Mouse (Mus musculus) gastrocnemius, adult 2 months (tissue): Measurements from ENCODE around the gene March8. TPM values are rescaled to one million over a fixed set of nuclear protein-coding genes. Genes with fewer than 3 reads are reported as not detected.
A peak's percentile ranks its signal among the peaks of the same experiment; 100 is the strongest.

Source experiments
- DNase-seq: peaks from one replicate; pipeline ENCODE4 v3.0.0; 2022
- H3K27ac ChIP-seq: fragments of 200-600 bp; 2 replicates; pipeline ENCODE4 v1.8.1; 2022; ENCODE audit warnings: mild to moderate bottlenecking
- H3K4me3 ChIP-seq: fragments of 200-600 bp; 2 replicates; pipeline ENCODE4 v1.8.1; 2022; ENCODE audit warnings: mild to moderate bottlenecking, moderate library complexity
- CTCF ChIP-seq: fragments of 200-600 bp; IDR thresholded peaks from 2 replicates; pipeline ENCODE4 v1.8.1; 2022; ENCODE audit warnings: antibody characterized with exemption, mild to moderate bottlenecking, moderate library complexity
- intact Hi-C: fragments of 180-260 bp; cut with DNase I; formaldehyde crosslinking; loops from one replicate; pipeline ENCODE4 v1.15.1; 2025
- total RNA-seq, 2 experiments: library from RNA; stranded (reverse); gene quantifications; 2 replicates each; pipeline ENCODE4 v1.2.3; 2021

March8 gene
- total RNA-seq, 2 experiments from 2014 or later = 26.8 to 31.1 TPM

DNA sequence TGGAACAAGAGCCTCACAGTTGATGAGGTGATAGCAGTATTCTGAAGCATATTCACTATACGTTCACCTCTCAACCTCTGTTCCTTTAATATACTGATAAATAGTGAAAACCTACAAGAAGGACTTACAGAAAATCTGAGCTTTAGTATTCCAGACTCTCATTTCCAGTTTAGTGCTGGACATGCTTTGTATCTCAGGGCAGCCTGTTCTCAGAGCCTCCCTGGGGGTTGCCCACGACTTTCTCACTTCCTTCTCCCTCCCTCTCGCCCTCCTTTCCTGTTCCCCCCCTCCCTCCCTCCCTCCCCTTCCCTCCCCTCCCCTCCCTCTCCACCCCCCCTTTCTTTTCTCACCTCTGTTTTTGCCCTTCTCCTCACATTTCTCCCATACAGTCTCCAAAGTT, 42.3 kb downstream of the March8 start:
- no peak overlapping the region for H3K27ac ChIP-seq
- H3K4me3 ChIP-seq = no peak overlapping the region
- DNase-seq = no peak
- no peak for TF ChIP-seq CTCF
- intact Hi-C loops = no loop called here

DNA sequence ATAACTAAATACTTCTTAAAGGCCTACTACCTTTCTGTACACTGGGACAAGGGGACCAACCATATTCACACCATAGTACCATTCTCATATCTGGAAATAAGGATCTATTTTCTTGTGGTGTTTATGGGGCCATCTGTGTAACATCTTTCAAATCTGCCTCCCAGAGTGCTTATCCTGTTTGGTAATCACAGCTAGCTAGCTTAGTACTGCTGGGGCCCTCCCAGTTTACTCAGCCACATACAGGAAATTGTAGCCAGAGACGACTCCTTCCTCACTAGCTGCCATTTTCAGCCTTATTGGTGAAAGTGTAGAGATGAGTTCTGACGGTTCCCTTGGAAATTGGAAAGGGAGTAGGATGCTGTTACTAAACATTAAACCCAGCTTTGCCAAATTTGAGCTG, 43.8 kb downstream of the March8 start:
- H3K27ac ChIP-seq = no peak overlapping the region
- DNase-seq = no peak
- TF ChIP-seq CTCF = no peak
- intact Hi-C loops = no loop called here
- H3K4me3 ChIP-seq = no peak overlapping the region

DNA sequence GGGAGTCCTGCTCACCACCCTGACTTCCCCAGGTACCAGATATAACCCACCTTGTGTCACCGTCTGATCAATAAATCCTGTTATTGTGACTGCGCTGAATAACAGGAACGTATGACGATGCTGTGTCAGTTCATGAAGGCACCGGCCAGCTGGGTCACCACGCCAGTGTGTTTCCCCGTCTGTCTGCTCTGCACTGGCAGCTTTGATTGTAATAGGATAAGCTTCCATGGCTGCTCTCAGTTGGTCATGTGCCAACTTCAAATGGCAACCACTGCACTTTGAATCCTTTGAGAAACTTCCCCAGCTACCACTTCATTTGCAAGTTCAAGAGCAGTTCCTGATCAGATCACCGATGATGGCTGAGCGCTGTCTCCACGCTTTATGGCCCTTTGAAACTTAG, 45.8 kb downstream of the March8 start:
- peak overlapping the region; percentile 20; the same call in 1 of the 2 replicates for H3K27ac ChIP-seq
- no peak for TF ChIP-seq CTCF
- peak overlapping the region; percentile 49 for H3K4me3 ChIP-seq
- peak; percentile 38 for DNase-seq
- intact Hi-C loops = no loop called here

DNA sequence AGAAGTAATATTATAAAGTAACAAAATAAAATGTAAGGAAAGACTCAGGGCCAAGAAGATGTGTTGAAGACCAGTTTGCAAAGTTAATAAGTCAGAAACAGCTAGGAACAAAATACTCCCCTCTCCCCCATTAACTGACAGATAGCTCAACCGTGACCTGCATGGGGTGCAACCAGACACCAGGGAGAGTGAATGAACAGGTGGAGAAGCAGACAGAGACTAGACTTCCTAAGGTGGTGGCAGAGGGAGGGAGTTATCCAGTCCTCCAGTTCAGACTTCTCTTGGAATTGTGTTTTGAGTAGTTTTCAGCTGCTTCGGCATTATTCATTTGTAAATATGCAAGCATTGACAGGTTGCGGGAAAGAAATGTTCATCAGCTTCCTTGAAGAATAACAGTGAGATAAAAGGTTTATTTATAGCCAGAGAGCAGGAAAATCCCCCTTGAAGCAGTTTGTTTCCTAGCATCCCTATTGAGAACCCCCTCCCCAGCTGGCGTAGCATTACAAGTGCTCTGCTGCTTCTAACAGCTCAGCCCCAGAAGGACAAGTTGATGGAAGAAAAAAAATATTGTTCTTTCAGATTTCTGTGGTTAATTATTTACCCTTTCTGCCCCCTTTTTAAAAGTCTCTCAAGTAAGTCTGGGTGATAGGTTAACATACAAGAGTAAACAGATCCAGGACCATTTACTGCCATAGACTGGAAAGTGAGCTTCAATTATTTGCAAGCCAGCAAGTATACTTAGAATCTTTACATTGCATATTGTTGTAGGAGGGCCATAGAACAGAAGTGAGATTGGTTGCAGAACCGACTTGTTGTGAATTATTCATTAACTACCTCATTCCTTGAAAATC, 47.6 kb downstream of the March8 start:
- no peak overlapping the region for H3K27ac ChIP-seq
- intact Hi-C loops = no loop called here
- TF ChIP-seq CTCF = no peak
- H3K4me3 ChIP-seq = no peak overlapping the region
- no peak for DNase-seq

DNA sequence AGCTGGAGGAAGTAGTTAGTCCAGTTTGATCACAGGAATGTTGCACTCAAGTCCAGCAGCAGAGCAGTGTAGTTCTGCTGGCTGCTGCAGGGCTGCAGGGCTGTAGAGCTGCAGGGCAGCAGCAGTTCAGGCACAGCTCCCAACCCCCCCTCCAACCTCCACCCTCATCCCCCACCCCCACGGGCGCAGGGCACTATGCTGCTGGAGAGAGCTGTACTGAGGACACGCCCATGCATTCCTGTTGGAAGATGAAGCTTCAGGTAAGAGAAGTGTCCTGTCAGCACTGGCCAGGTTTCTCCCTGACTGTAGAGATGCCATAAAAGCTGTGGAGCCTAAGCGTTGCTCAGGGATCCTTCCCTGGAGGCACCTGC, 48.2 kb downstream of the March8 start:
- no peak for TF ChIP-seq CTCF
- H3K27ac ChIP-seq = no peak overlapping the region
- intact Hi-C loops = no loop called here
- no peak overlapping the region for H3K4me3 ChIP-seq
- DNase-seq = no peak

DNA sequence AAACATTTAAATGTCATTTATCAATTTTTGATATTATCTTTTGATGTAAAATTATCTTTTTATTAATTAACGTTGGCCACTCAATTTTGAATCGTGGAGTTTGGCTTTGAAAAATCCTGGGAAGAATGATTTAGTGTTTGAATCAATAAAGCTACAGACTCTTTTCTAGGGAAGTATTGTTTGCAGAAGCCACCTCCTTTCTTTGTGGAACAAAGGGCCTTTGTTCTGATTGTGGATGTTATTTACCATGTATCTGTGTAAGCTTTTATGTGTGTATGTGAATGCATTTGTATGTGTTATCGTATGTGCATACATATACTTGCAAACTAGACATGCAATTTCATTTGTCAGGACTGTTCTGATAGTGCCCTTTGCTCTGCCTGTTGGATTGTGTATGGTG, 48.7 kb downstream of the March8 start:
- no peak overlapping the region for H3K27ac ChIP-seq
- intact Hi-C loops = no loop called here
- no peak for TF ChIP-seq CTCF
- DNase-seq = no peak
- H3K4me3 ChIP-seq = no peak overlapping the region

DNA sequence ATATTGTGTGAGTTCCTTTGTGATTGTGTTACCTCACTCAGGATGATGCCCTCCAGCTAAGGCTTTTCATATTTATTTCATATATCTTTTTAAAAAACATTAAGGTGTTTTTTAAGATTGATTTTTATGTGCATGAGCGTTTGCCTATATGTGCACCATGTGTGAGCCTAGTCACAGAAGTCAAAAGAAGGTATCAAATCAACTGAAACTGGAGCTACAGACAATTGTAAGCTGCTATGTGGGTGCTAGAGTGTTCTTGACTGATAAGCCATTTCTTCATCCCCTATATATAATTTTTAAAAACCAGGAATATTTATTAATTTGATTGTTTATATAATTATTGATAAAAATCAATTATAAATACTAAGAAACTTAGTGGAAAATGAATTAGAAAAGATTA, 50.2 kb downstream of the March8 start:
- Histone ChIP-seq H3K27ac (no peak overlapping the region), H3K4me3 (no peak overlapping the region)
- DNase-seq = no peak
- intact Hi-C loops = no loop called here
- TF ChIP-seq CTCF = no peak

DNA sequence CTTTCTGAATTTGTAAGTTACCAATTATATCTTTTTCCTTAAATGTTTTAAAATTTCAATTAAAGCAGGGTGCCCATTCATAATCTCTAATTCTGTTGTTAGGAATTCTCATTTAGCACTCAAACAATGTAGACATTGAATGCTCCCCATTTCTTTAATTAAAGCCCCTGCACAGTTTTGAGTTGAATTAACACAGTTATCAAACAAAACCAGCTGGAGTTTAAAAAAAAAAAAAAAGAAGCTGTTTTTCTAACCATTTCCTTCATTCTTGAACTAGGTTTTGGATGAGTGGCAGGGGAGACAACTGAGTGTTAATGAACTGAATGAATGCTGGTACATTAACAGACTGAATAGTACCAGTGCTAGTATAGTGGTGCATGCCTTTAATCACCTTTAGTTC, 51.7 kb downstream of the March8 start:
- DNase-seq = no peak
- intact Hi-C loops = no loop called here
- TF ChIP-seq CTCF = no peak
- H3K4me3 ChIP-seq = no peak overlapping the region
- H3K27ac ChIP-seq = no peak overlapping the region

DNA sequence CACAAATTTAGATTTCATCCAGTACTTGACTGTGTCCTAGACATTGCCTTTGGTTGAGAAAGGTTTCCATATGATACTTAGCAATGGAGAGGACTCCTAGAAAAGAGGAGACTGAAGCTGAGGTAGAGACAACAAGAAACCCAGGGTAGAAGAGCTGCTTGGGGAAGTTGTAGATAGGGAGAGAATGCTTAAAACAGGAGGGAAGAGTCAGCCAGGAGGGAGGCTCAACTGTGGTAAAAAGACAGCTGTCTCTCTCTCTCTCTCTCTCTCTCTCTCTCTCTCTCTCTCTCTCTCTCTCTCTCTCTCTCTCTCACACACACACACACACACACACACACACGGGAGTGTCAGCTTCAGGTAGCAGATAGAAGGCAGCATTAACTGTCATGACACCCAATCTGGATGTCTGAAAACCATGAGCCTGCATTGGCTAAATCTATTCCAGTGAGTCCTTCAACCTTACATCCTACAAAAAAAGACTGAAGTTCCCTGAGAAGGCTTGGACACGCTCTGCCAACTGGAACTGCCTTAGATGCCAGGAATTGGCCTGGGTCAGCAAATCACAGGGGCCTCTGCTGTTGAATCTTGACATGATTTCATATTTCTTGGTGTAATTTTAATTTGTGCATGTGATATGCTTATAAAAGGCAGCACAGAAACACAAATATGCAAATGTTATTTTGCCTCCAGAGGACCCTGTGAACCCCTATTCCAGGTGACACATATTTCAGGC, 57.3 kb downstream of the March8 start:
- no peak for DNase-seq
- no peak for TF ChIP-seq CTCF
- intact Hi-C loops = no loop called here
- Histone ChIP-seq H3K27ac (no peak overlapping the region), H3K4me3 (no peak overlapping the region)

DNA sequence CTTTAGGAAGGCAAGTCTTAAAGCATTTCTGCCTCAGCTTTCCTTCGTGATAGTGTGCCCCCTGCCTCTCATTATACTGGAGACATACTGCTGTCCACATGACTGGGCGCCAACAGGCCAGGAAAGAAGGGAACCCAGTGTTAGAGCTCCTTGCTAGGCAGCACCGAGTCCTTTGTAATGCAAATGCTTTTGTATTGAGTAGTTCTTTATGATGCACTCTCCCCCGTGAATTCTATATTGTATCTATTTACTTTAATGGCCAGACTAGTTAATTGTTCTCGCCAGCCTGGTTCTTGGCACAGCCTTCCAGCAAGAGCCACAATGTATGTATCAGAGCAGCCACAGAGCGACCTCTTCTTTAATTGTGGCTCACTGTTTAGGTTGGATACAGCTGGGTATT, 59.8 kb downstream of the March8 start:
- TF ChIP-seq CTCF = no peak
- Histone ChIP-seq H3K27ac (no peak overlapping the region), H3K4me3 (no peak overlapping the region)
- no peak for DNase-seq
- intact Hi-C loops = no loop called here

DNA sequence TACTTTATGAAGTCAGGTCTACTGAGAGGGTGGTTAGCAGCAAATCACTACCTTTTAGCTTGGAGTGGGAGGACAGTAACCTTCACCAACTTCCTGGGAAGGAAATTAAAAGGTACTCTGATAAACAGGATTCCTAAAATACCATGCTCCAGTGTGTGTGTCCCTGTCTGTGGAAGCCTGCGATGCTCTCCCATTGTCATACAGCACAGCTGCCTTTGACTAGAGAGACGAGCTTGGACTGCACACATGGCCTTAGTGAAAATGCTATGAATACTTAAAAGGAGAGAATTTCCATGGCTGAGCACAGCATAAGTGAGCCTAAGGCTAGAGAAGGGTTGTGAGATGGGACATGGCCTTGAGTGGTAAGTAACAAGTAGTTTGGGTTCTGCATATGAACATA, 60.3 kb downstream of the March8 start:
- intact Hi-C loops = no loop called here
- DNase-seq = no peak
- no peak for TF ChIP-seq CTCF
- H3K27ac ChIP-seq = no peak overlapping the region
- H3K4me3 ChIP-seq = no peak overlapping the region

DNA sequence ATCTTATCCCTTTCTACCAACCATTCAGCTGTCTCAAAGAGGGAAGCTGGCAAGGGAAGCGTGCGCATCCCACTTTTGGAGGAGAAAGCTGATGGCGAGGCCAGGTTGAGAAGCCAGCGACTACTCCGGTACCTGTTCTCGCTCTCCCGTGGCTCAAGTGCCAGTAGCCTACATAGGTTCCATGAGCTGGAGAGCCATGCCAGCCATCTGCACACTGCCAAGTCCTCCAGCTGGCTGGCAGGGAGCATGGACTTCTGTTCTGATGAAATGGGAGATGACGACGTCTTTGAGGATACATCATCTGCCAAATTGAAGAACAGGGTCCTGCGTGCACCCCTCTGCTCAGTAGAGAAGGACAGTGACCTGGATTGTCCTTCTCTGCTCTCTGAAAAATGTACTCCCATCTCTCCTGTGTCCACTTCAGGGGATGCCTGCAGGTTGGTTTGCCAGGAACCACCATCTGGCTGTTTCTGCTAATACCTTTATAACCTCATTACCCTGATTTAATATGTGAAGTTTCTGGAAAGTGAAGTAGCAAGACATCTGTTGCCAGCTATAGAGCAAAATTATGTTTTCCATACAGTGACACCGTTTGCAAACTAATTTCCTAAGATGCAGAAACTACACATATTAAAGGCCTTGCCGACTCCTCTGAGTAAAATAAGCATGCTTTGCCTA, 64.1 kb downstream of the March8 start:
- Histone ChIP-seq H3K4me3 (no peak overlapping the region), H3K27ac (no peak overlapping the region)
- peak; percentile 54 for DNase-seq
- no peak for TF ChIP-seq CTCF
- intact Hi-C loops = no loop called here

DNA sequence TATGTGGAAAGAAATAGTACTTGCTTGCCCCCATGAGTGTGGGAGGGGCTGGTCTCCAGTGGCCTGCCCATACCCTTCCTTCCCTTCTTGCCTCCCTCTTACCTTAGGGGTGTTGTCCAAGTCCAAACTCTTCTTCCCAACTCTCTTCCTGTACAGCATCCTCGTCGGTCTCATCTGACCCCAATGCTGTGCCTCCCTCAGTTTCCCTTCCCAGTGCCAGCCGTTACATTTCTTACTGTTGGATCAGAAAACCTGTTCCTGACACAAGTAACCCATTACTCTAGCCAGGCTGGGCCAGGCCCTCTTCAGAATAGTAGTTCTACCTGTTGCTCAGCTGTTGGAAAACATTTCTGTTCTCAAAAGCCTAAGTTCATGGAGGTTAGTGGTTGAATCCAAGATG, 64.6 kb downstream of the March8 start:
- no peak for TF ChIP-seq CTCF

More for the DNA sequence above, 64.6 kb downstream of the March8 start:
- DNase-seq = no peak
- intact Hi-C loops = no loop called here
- H3K4me3 ChIP-seq = no peak overlapping the region
- no peak overlapping the region for H3K27ac ChIP-seq
